Mouse (Mus musculus): ENCODE measurements around the gene Ccnl2. TPM values are rescaled to one million over a fixed set of nuclear protein-coding genes. Genes with fewer than 3 reads are reported as not detected.

Ccnl2 gene
- total RNA-seq (2023): 235 TPM

GRCm38 (mm10) chr4:155811929-155812664 is at the start of gene Ccnl2:
Gene Ccnl2, plus strand, starts transcription at chr4:155812489.

GRCm38 (mm10) chr4:155774280-155774754 is 38.0 kb upstream of the Ccnl2 start, which contains the start of gene Vwa1:
Gene Vwa1, minus strand, starts transcription at chr4:155774698.

GRCm38 (mm10) chr4:155785819-155786218 is 26.5 kb upstream of the Ccnl2 start, which contains the start of gene Tmem88b:
Gene Tmem88b, minus strand, starts transcription at chr4:155785874.

DNA sequence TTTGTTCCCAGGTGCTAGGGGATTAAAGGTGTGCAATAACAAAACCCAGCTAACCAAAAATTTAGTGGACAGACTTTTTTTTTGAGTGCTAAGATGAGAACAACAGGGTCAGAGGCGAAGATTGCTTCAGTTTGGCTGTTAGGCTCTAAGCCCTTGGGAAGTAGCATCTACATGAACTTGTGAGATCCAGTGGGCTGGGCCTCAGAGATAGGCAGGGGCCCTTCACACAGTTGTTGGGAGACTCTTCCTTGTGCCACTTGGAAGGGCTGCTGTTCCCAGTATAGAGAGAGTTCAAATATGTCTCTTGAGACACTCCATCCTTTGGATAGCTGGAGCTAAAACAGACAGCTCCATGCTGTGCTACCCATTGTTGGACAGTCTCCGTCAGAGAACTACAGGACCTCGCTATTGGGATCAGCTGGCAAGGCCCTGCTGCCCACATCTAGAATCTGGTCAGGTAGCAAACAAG is 22.2 kb upstream of the Ccnl2 start, which contains the start of gene Ankrd65:
TSS of gene Ankrd65 (plus strand) at position 419 of the 469 bp plus-strand sequence.

GRCm38 (mm10) chr4:155802741-155803339 is 9.4 kb upstream of the Ccnl2 start, which contains the start of gene Mrpl20:
Gene Mrpl20, plus strand, starts transcription at chr4:155802878.

GRCm38 (mm10) chr4:155831205-155831766 is 19.0 kb downstream of the Ccnl2 start, which contains the start of gene Aurkaip1:
Gene Aurkaip1, plus strand, starts transcription at chr4:155831272.

DNA sequence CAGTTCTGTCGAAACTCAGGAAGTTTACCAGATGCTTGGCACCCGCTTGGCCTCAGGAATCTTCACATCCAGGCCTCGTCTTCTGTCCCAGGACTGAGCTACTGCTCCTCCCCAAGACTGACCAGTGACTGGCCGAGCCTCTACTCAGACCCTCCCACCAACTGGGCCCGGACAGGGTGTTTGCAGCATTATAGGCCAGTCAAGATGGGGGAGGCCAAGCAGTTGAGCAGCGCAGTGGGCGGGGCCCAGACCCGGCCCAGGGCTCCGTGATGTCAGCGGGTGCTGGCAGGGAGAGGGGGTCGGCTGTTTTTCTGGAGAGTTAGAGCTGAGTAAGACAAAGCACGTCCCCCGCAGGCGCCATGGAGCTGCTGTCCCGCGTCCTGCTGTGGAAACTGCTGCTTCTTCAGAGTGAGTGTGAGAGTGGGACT is 27.2 kb downstream of the Ccnl2 start, which contains the start of gene Mxra8:
TSS of gene Mxra8 (plus strand) at position 198 of the 428 bp plus-strand sequence.

DNA sequence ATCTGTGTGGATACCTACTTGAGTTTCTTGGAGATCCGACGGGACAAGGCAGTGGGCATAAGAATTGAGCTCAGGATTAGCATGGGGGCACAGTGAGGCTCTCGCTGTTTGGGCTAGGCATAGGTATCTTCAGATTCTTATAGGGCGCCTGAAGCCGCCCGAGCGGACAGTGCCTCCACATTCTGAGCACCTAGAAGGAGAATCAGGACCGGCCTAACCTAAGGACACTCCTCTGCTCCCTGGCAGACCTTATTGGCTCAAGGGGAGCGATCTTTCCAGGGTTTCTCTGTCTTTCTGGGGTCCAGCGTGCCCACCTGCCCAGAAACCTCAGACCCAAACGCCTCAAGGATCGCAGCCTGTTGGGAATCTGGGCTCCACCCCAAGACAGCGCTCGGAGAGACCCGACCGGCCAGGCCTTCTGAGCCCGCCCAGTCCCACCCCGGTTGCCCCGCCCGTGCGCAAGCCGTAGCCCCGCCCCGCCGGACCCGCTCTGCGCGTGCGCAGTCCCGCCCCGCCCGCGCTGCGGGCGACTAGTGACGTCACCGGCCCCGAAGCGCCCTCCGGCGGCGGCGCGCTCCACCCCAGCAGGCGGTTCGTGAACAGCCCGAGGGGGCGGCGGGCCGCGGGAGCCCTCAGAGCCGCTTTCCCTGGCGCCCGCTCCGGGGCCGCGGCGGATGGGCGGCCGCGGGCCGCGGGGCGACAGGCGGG is 34.7 kb downstream of the Ccnl2 start, which contains the start of gene Dvl1:
TSS of gene Dvl1 (plus strand) at position 532 of the 708 bp plus-strand sequence.

GRCm38 (mm10) chr4:155863001-155863400 is 50.7 kb downstream of the Ccnl2 start, which contains the start of gene Tas1r3:
Gene Tas1r3, minus strand, starts transcription at chr4:155863362.

DNA sequence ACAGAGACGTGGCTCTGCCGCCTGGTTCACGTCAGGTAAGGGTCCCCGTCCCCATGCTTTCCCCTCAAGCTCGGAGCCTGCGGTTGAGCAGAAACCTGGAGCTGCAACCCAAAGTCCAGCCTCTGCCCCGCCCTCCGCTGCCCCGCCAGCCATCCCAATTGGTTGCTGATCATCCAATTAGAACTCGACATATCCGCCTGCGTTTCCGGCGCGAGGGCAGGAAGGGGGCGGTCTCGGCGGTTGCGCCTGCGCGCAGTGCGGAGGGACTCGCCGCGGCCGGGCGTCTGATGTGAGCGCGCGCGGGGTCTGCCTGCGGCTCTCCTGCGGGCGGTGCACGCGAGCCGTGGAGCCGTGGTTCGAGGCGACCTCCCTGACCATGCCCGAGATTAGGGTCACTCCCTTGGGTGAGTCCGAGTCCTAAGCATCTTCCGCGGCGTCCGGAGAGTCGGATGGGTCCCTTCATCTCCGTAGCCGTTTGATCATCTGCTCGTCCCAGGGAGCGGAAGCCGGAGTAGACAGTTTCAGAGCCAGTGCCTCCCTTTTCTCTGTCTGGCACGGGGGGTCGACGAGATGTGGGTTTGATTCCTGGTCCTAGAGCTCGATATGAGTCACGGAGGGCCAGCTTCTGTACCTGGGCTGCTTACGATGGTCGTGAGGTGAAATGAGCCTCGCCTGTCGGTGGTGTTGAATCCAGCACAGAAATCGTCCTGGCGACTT is 57.2 kb downstream of the Ccnl2 start, which contains the start of the genes Cptp and Ints11:
TSS of gene Cptp (minus strand) at position 124 of the 717 bp plus-strand sequence.
TSS of gene Ints11 (plus strand) at position 230 of the 717 bp plus-strand sequence.

Other genes starting within 250 kb of the Ccnl2 start
- 32.4 TPM for gene Slc35e2, start 211.1 kb upstream of the Ccnl2 start, total RNA-seq (2023)
- gene Cdk11b, start 187.6 kb upstream of the Ccnl2 start, total RNA-seq (2023): 164 TPM
- not detected for gene Gm10563, start 167.1 kb upstream of the Ccnl2 start, total RNA-seq (2023)
- gene Mmp23, start 159.1 kb upstream of the Ccnl2 start, total RNA-seq (2023): 0.71 TPM
- gene Mib2, start 143.3 kb upstream of the Ccnl2 start, total RNA-seq (2023): 47.1 TPM
- gene Fndc10, start 118.1 kb upstream of the Ccnl2 start, total RNA-seq (2023): 10.1 TPM
- 79.3 TPM for gene Ssu72, start 107.7 kb upstream of the Ccnl2 start, total RNA-seq (2023)
- 1.0 TPM for gene Tmem240, start 77.7 kb upstream of the Ccnl2 start, total RNA-seq (2023)
- gene Atad3a, start 51.4 kb upstream of the Ccnl2 start, total RNA-seq (2023): 54.1 TPM
- not detected for gene Vwa1, start 37.8 kb upstream of the Ccnl2 start, total RNA-seq (2023)
- gene Tmem88b, start 26.6 kb upstream of the Ccnl2 start, total RNA-seq (2023): not detected
- not detected for gene Ankrd65, start 22.1 kb upstream of the Ccnl2 start, total RNA-seq (2023)
- gene Mrpl20, start 9.6 kb upstream of the Ccnl2 start, total RNA-seq (2023): 39.3 TPM
- gene Aurkaip1, start 18.8 kb downstream of the Ccnl2 start, total RNA-seq (2023): 99.7 TPM
- gene Mxra8, start 27.2 kb downstream of the Ccnl2 start, total RNA-seq (2023): 8.3 TPM
- gene Dvl1, start 34.9 kb downstream of the Ccnl2 start, total RNA-seq (2023): 78.7 TPM
- gene Tas1r3, start 50.9 kb downstream of the Ccnl2 start, total RNA-seq (2023): 1.6 TPM
- 11.3 TPM for gene Cptp, start 57.0 kb downstream of the Ccnl2 start, total RNA-seq (2023)
- 68.1 TPM for gene Ints11, start 57.1 kb downstream of the Ccnl2 start, total RNA-seq (2023)
- gene Pusl1, start 79.3 kb downstream of the Ccnl2 start, total RNA-seq (2023): 35.7 TPM
- gene Acap3, start 79.3 kb downstream of the Ccnl2 start, total RNA-seq (2023): 61.9 TPM
- gene Ube2j2, start 131.3 kb downstream of the Ccnl2 start, total RNA-seq (2023): 130 TPM
- gene C1qtnf12, start 149.8 kb downstream of the Ccnl2 start, total RNA-seq (2023): 7.0 TPM
- 4.0 TPM for gene B3galt6, start 180.2 kb downstream of the Ccnl2 start, total RNA-seq (2023)
- 200 TPM for gene Sdf4, start 180.4 kb downstream of the Ccnl2 start, total RNA-seq (2023)
- gene Tnfrsf4, start 201.4 kb downstream of the Ccnl2 start, total RNA-seq (2023): 24.3 TPM
- 65.3 TPM for gene Tnfrsf18, start 213.7 kb downstream of the Ccnl2 start, total RNA-seq (2023)
- not detected for gene Ttll10, start 246.9 kb downstream of the Ccnl2 start, total RNA-seq (2023)

Data from CD4-positive naive resting alpha-beta T cell, adult 57 days (primary cell).